Mouse (Mus musculus): ENCODE results near the gene Tekt2. TPM values are rescaled to one million over a fixed set of nuclear protein-coding genes. Genes with fewer than 3 reads are reported as not detected.
A peak's percentile ranks its signal among the peaks of the same experiment; 100 is the strongest.

Gene Tekt2
- polyA plus RNA-seq, 1 experiment from 2014 or later, result 3.3 TPM

- H3K4me1 ChIP-seq, result peaks cover 13% of the 10 kb centered on the region
- H3K9me3 ChIP-seq, result peaks cover 6% of the 10 kb centered on the region
- no peaks in the 10 kb centered on the region for H3K36me3 ChIP-seq
- H3K4me3 ChIP-seq, result no peak overlapping the region
- peaks cover 29% of the 10 kb centered on the region for H3K27me3 ChIP-seq (replicated peaks)
- no peak overlapping the region for H3K4me2 ChIP-seq (replicated peaks)
- H3K9ac ChIP-seq, result no peak overlapping the region
- 88% methylated on average over 1 of the region's 1 CpGs for WGBS
- H3K27ac ChIP-seq, result no peak overlapping the region
- no peak for ATAC-seq (ENCODE audit: low FRiP score, low read depth)
Observed at GRCm38 (mm10) chr4:126305428-126305827, 20.1 kb downstream of the Tekt2 start.

GRCm38 (mm10) chr4:126303877-126304276 is 21.6 kb downstream of the Tekt2 start:
- no peak overlapping the region for H3K9ac ChIP-seq
- no peak for ATAC-seq (ENCODE audit: low FRiP score, low read depth)
- no peaks in the 10 kb centered on the region for H3K36me3 ChIP-seq
- WGBS, result 60% methylated on average over 4 of the region's 4 CpGs
- H3K4me1 ChIP-seq, result peaks cover 13% of the 10 kb centered on the region
- no peak overlapping the region for H3K4me2 ChIP-seq (replicated peaks)
- H3K27ac ChIP-seq, result no peak overlapping the region
- peaks cover 42% of the 10 kb centered on the region for H3K27me3 ChIP-seq (replicated peaks)
- H3K9me3 ChIP-seq, result peaks cover 6% of the 10 kb centered on the region
- no peak overlapping the region for H3K4me3 ChIP-seq

- Histone ChIP-seq H3K27me3 (replicated peaks) (peaks cover 63% of the 10 kb centered on the region), H3K4me1 (peaks cover 21% of the 10 kb centered on the region), H3K4me3 (peak overlapping the region; percentile 28), H3K36me3 (no peaks in the 10 kb centered on the region), H3K27ac (no peak overlapping the region), H3K9me3 (peaks cover 6% of the 10 kb centered on the region), H3K9ac (no peak overlapping the region), H3K4me2 (replicated peaks) (peak overlapping the region; percentile 56)
- 2% methylated on average over 27 of the region's 27 CpGs for WGBS
- ATAC-seq (ENCODE audit: low FRiP score, low read depth), result no peak
Observed at GRCm38 (mm10) chr4:126301584-126302309, 23.7 kb downstream of the Tekt2 start.

GRCm38 (mm10) chr4:126300916-126301583 is 24.4 kb downstream of the Tekt2 start:
- Histone ChIP-seq H3K36me3 (no peaks in the 10 kb centered on the region), H3K4me3 (peak overlapping the region; percentile 28), H3K27me3 (replicated peaks) (peaks cover 70% of the 10 kb centered on the region), H3K4me1 (peaks cover 26% of the 10 kb centered on the region), H3K9me3 (peaks cover 4% of the 10 kb centered on the region), H3K27ac (no peak overlapping the region), H3K9ac (no peak overlapping the region; the same call in 1 of the 2 replicates), H3K4me2 (replicated peaks) (peak overlapping the region; percentile 56)
- WGBS, result under 1% methylated on average over 50 of the region's 50 CpGs
- no peak for ATAC-seq (ENCODE audit: low FRiP score, low read depth)

- Histone ChIP-seq H3K27ac (no peak overlapping the region), H3K27me3 (replicated peaks) (peaks cover 70% of the 10 kb centered on the region)
Observed at GRCm38 (mm10) chr4:126296617-126297101, 28.8 kb downstream of the Tekt2 start.

GRCm38 (mm10) chr4:126295937-126296336 is 29.6 kb downstream of the Tekt2 start:
- H3K4me2 ChIP-seq (replicated peaks), result no peak overlapping the region; the same call in 1 of the 2 replicates
- H3K9me3 ChIP-seq, result no peaks in the 10 kb centered on the region
- H3K4me3 ChIP-seq, result no peak overlapping the region
- H3K9ac ChIP-seq, result no peak overlapping the region
- no peak overlapping the region for H3K27ac ChIP-seq
- peaks cover 16% of the 10 kb centered on the region for H3K4me1 ChIP-seq
- WGBS, result 36% methylated on average over 4 of the region's 4 CpGs
- no peaks in the 10 kb centered on the region for H3K36me3 ChIP-seq
- H3K27me3 ChIP-seq (replicated peaks), result peaks cover 63% of the 10 kb centered on the region
- no peak for ATAC-seq (ENCODE audit: low FRiP score, low read depth)

More at GRCm38 (mm10) chr4:126296617-126297101, 28.8 kb downstream of the Tekt2 start:
- WGBS, result under 1% methylated on average over 34 of the region's 34 CpGs
- H3K4me3 ChIP-seq, result peak overlapping the region; percentile 23; the same call in 1 of the 2 replicates
- H3K9ac ChIP-seq, result peak overlapping the region; percentile 54
- ATAC-seq (ENCODE audit: low FRiP score, low read depth), result no peak
- no peaks in the 10 kb centered on the region for H3K36me3 ChIP-seq
- H3K9me3 ChIP-seq, result no peaks in the 10 kb centered on the region
- H3K4me1 ChIP-seq, result peaks cover 23% of the 10 kb centered on the region
- peak overlapping the region; percentile 70 for H3K4me2 ChIP-seq (replicated peaks)

- H3K4me3 ChIP-seq, result no peak overlapping the region
- no peaks in the 10 kb centered on the region for H3K9me3 ChIP-seq
- no peak for ATAC-seq (ENCODE audit: low FRiP score, low read depth)
- no peak overlapping the region for H3K27ac ChIP-seq
- H3K9ac ChIP-seq, result no peak overlapping the region
- H3K36me3 ChIP-seq, result no peaks in the 10 kb centered on the region
- no peak overlapping the region for H3K4me2 ChIP-seq (replicated peaks)
- 73% methylated on average over 6 of the region's 6 CpGs for WGBS
- peaks cover 13% of the 10 kb centered on the region for H3K4me1 ChIP-seq
- H3K27me3 ChIP-seq (replicated peaks), result peaks cover 55% of the 10 kb centered on the region
Observed at GRCm38 (mm10) chr4:126295152-126295551, 30.3 kb downstream of the Tekt2 start.

GRCm38 (mm10) chr4:126291196-126291595 is 34.3 kb downstream of the Tekt2 start:
- Histone ChIP-seq H3K27ac (no peak overlapping the region), H3K4me1 (peaks cover 7% of the 10 kb centered on the region; the same call in 1 of the 2 replicates), H3K9me3 (0 out of 2 replicates have a peak, but pooled peaks cover under 1% of the 10 kb centered on the region), H3K9ac (no peak overlapping the region), H3K4me3 (no peak overlapping the region), H3K36me3 (no peaks in the 10 kb centered on the region), H3K4me2 (replicated peaks) (no peak overlapping the region), H3K27me3 (replicated peaks) (peaks cover 54% of the 10 kb centered on the region)
- 50% methylated on average over 13 of the region's 13 CpGs for WGBS
- ATAC-seq (ENCODE audit: low FRiP score, low read depth), result no peak

GRCm38 (mm10) chr4:126290314-126290713 is 35.2 kb downstream of the Tekt2 start:
- no peak for ATAC-seq (ENCODE audit: low FRiP score, low read depth)
- peaks cover 8% of the 10 kb centered on the region; the same call in 1 of the 2 replicates for H3K4me1 ChIP-seq
- peaks cover 6% of the 10 kb centered on the region; the same call in 1 of the 2 replicates for H3K9me3 ChIP-seq
- H3K4me2 ChIP-seq (replicated peaks), result no peak overlapping the region
- WGBS, result 90% methylated on average over 8 of the region's 8 CpGs
- no peak overlapping the region for H3K27ac ChIP-seq
- no peaks in the 10 kb centered on the region for H3K36me3 ChIP-seq
- no peak overlapping the region for H3K9ac ChIP-seq
- H3K27me3 ChIP-seq (replicated peaks), result peaks cover 53% of the 10 kb centered on the region
- no peak overlapping the region for H3K4me3 ChIP-seq

GRCm38 (mm10) chr4:126288085-126288666 is 37.3 kb downstream of the Tekt2 start:
- Histone ChIP-seq H3K36me3 (no peaks in the 10 kb centered on the region), H3K9ac (no peak overlapping the region), H3K4me3 (no peak overlapping the region), H3K27me3 (replicated peaks) (peaks cover 56% of the 10 kb centered on the region), H3K4me1 (peaks cover 8% of the 10 kb centered on the region; the same call in 1 of the 2 replicates), H3K27ac (no peak overlapping the region), H3K4me2 (replicated peaks) (peak overlapping the region; percentile 16; the same call in 1 of the 2 replicates), H3K9me3 (peaks cover 6% of the 10 kb centered on the region; the same call in 1 of the 2 replicates)
- ATAC-seq (ENCODE audit: low FRiP score, low read depth), result no peak
- 42% methylated on average over 17 of the region's 17 CpGs for WGBS

- WGBS, result 44% methylated on average over 11 of the region's 11 CpGs
- Histone ChIP-seq H3K36me3 (no peaks in the 10 kb centered on the region), H3K27me3 (replicated peaks) (peaks cover 52% of the 10 kb centered on the region), H3K9me3 (peaks cover 6% of the 10 kb centered on the region; the same call in 1 of the 2 replicates), H3K27ac (no peak overlapping the region), H3K4me3 (no peak overlapping the region), H3K9ac (no peak overlapping the region), H3K4me2 (replicated peaks) (peak overlapping the region; percentile 16; the same call in 1 of the 2 replicates), H3K4me1 (peaks cover 8% of the 10 kb centered on the region; the same call in 1 of the 2 replicates)
- no peak for ATAC-seq (ENCODE audit: low FRiP score, low read depth)
Observed at GRCm38 (mm10) chr4:126287302-126287995, 38.0 kb downstream of the Tekt2 start.

All from neural tube, embryonic 12.5 days (tissue).